Mouse (Mus musculus) intestine, postnatal 0 days (tissue): ENCODE data around the gene Hist3h2ba. TPM values are rescaled to one million over a fixed set of nuclear protein-coding genes. Genes with fewer than 3 reads are reported as not detected.

ENCODE experiments used
- ATAC-seq: fragments of 200-750 bp; cut with Nextera tagmentation; 2 replicates; pipeline ENCODE4 v1.8.0; 2017; ENCODE audit warnings: mild to moderate bottlenecking, moderate TSS enrichment, moderate library complexity
- H3K27ac ChIP-seq: fragments of 300-500 bp; sonication (generic); 2 replicates; pipeline ENCODE4 v1.5.1; 2014; ENCODE audit warnings: mild to moderate bottlenecking, low read depth, low read length, moderate library complexity
- H3K27me3 ChIP-seq: fragments of 300-500 bp; sonication (generic); replicated peaks from 2 replicates; pipeline ENCODE4 v1.6.1; 2014; ENCODE audit warnings: low read length, mixed read lengths; ENCODE audit not compliant: control insufficient read depth, insufficient read depth
- H3K36me3 ChIP-seq: fragments of 300-500 bp; sonication (generic); 2 replicates; pipeline ENCODE4 v1.6.1; 2014; ENCODE audit warnings: mild to moderate bottlenecking, moderate library complexity; ENCODE audit not compliant: control insufficient read depth, insufficient read depth
- H3K4me1 ChIP-seq: fragments of 300-500 bp; sonication (generic); replicated peaks from 2 replicates; pipeline ENCODE4 v1.6.1; 2014; ENCODE audit warnings: antibody characterized with exemption, low read length, mixed read lengths; ENCODE audit not compliant: control insufficient read depth, insufficient read depth
- H3K4me2 ChIP-seq: fragments of 300-500 bp; sonication (generic); replicated peaks from 2 replicates; pipeline ENCODE4 v1.6.1; 2014; ENCODE audit warnings: low read depth, mild to moderate bottlenecking, moderate library complexity
- H3K4me3 ChIP-seq: fragments of 300-500 bp; sonication (generic); 2 replicates; pipeline ENCODE4 v1.5.1; 2014; ENCODE audit warnings: low read depth, low read length
- H3K9ac ChIP-seq: fragments of 300-500 bp; sonication (generic); 2 replicates; pipeline ENCODE4 v1.6.1; 2014; ENCODE audit warnings: mild to moderate bottlenecking, low read depth, low read length
- H3K9me3 ChIP-seq: fragments of 300-500 bp; sonication (generic); 2 replicates; pipeline ENCODE4 v1.6.1; 2016; ENCODE audit warnings: mixed run types; ENCODE audit not compliant: control insufficient read depth
- CTCF ChIP-seq: sonication (generic); IDR thresholded peaks from 2 replicates; pipeline ENCODE4 v1.5.1; 2016; ENCODE audit warnings: low read depth, mild to moderate bottlenecking, control low read depth, antibody characterized with exemption, moderate library complexity
- WGBS: fragments of 180-500 bp; shearing (Covaris S2); extraction: QIAGEN DNeasy Blood & Tissue Kit; methylation state at CpG from one replicate; pipeline ENCODE4 v1.1.7; 2014; 5-methylcytosine and 5-hydroxymethylcytosine counted together
- polyA plus RNA-seq: library from polyadenylated mRNA; unstranded; fragments of >200 nt; fragmentation: Nextera tagmentation; extraction: Ambion mirVana; gene quantifications from 2 replicates; pipeline ENCODE4 v1.2.1, GENCODE M21; 2015

The Hist3h2ba gene
- polyA plus RNA-seq, 1 experiment from 2014 or later: 6.9 TPM

DNA sequence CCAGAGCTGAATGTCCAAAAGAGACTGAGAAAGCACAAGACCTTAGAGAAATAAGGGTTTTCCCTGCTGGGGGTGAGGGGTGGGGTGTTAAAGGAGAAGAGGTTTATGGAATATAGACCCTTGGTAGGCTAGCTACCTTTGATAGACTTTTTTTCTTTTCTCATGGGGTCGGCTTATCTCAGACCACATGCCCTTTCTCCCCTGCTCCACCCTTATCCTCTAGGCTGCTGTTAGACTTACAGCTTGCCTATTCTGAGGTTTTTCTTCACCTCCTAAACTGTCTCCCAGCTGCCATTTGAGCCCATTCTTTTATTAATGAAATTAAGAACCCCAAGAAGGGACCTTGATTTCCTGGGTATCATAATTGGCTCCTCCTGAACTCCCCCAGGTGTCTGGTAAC is 34.9 kb upstream of the Hist3h2ba start:
- Histone ChIP-seq H3K9ac (no peak overlapping the region), H3K4me2 (no peak overlapping the region), H3K27ac (no peak overlapping the region), H3K27me3 (no peaks in the 10 kb centered on the region), H3K9me3 (no peaks in the 10 kb centered on the region), H3K36me3 (no peaks in the 10 kb centered on the region), H3K4me1 (no peaks in the 10 kb centered on the region; the same call in 1 of the 2 replicates), H3K4me3 (no peak overlapping the region)
- 15% methylated on average over 1 of the region's 1 CpGs for WGBS
- no peak for ATAC-seq
- TF ChIP-seq CTCF: no peak

DNA sequence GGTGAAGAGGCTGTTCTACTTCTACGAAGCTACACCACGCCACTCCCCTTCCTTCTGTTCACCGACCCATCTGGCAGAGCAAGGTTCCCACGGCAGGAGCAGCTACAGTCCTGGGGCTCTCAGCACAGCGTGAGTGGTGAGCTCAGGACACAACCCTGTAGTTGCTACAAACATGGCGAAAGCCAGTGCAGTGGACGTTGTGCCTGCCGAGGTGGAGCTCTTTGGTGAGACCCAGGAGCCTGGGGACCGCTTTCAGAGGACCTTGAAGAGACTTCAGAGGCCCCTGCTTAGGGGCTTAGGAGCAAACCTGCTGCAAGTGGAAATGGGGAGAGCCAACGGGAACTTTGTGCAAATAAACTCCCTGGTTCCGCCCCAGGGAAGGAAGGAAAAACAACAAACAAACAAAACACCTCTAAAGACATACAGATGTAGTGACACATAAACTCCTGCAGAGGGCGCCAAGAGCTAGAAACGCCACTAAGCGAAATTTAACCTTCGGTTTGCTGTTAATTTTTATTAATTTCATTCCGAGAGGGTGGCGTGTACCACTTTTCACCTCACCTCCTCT is 34.2 kb upstream of the Hist3h2ba start:
- Histone ChIP-seq H3K36me3 (no peaks in the 10 kb centered on the region), H3K4me1 (no peaks in the 10 kb centered on the region; the same call in 1 of the 2 replicates), H3K4me3 (peak overlapping the region; percentile 27), H3K27me3 (no peaks in the 10 kb centered on the region), H3K9me3 (no peaks in the 10 kb centered on the region), H3K27ac (no peak overlapping the region), H3K4me2 (peak overlapping the region; percentile 81), H3K9ac (peak overlapping the region; percentile 50; the same call in 1 of the 2 replicates)
- ATAC-seq: no peak
- peak; percentile 79 for TF ChIP-seq CTCF
- WGBS: 7% methylated on average over 17 of the region's 17 CpGs

- 0 out of 2 replicates have a peak, but pooled peaks have one; percentile 9 for ATAC-seq
Observed at GRCm38 (mm10) chr11:58916879-58917744, 31.6 kb upstream of the Hist3h2ba start.

GRCm38 (mm10) chr11:58917745-58918366 is 30.9 kb upstream of the Hist3h2ba start, which contains the start of gene Btnl10:
TSS of gene Btnl10 (plus strand) at chr11:58917908.
- Histone ChIP-seq H3K36me3 (no peaks in the 10 kb centered on the region), H3K27me3 (no peaks in the 10 kb centered on the region), H3K4me2 (no peak within 1 kb of the TSS), H3K27ac (no peak within 1 kb of the TSS), H3K4me1 (no peaks in the 10 kb centered on the region; the same call in 1 of the 2 replicates), H3K9ac (no peak within 1 kb of the TSS), H3K4me3 (no peak within 1 kb of the TSS), H3K9me3 (no peaks in the 10 kb centered on the region)
- 76% methylated on average over 12 of the region's 12 CpGs for WGBS
- TF ChIP-seq CTCF: no peak
- ATAC-seq: no peak

More at GRCm38 (mm10) chr11:58916879-58917744, 31.6 kb upstream of the Hist3h2ba start:
- H3K9ac ChIP-seq: no peak overlapping the region
- no peak overlapping the region for H3K4me3 ChIP-seq
- H3K27ac ChIP-seq: no peak overlapping the region
- whole genome bisulfite sequencing: 55% methylated on average over 14 of the region's 14 CpGs
- H3K4me2 ChIP-seq: no peak overlapping the region
- no peaks in the 10 kb centered on the region for H3K36me3 ChIP-seq
- H3K27me3 ChIP-seq: no peaks in the 10 kb centered on the region
- no peaks in the 10 kb centered on the region; the same call in 1 of the 2 replicates for H3K4me1 ChIP-seq
- no peaks in the 10 kb centered on the region for H3K9me3 ChIP-seq
- TF ChIP-seq CTCF: peak; percentile 73

GRCm38 (mm10) chr11:58918759-58919158 is 30.0 kb upstream of the Hist3h2ba start:
- H3K9me3 ChIP-seq: no peaks in the 10 kb centered on the region
- H3K4me2 ChIP-seq: no peak overlapping the region
- H3K27me3 ChIP-seq: no peaks in the 10 kb centered on the region
- H3K36me3 ChIP-seq: no peaks in the 10 kb centered on the region
- H3K9ac ChIP-seq: no peak overlapping the region
- no peak overlapping the region for H3K4me3 ChIP-seq
- TF ChIP-seq CTCF: no peak
- H3K27ac ChIP-seq: no peak overlapping the region
- WGBS: 69% methylated on average over 5 of the region's 5 CpGs
- no peak for ATAC-seq
- no peaks in the 10 kb centered on the region; the same call in 1 of the 2 replicates for H3K4me1 ChIP-seq

DNA sequence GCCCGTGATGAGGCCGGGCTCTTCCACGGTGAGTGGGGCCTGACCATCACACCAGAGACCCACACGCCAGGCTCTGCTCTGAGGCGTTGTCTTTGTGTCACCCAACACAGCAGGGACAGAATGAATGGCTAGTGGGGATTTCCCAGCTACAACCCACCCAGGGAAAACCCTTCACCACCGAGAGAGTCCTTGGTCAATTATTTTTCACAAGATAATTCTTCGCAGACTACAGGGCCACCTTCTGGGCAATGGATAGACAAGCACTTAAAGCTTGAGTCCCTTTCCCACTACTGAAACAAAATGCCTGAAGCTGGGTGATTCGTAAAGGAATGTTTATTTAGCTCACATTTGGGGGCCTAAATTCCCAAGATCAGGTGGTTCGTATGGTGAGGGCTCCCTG is 26.3 kb upstream of the Hist3h2ba start:
- no peaks in the 10 kb centered on the region for H3K9me3 ChIP-seq
- H3K36me3 ChIP-seq: no peaks in the 10 kb centered on the region
- ATAC-seq: no peak
- no peak overlapping the region for H3K27ac ChIP-seq
- TF ChIP-seq CTCF: 0 out of 2 replicates have a peak, but pooled peaks have one; percentile 16
- H3K9ac ChIP-seq: no peak overlapping the region
- H3K4me2 ChIP-seq: no peak overlapping the region
- H3K4me3 ChIP-seq: no peak overlapping the region
- H3K27me3 ChIP-seq: no peaks in the 10 kb centered on the region
- no peaks in the 10 kb centered on the region for H3K4me1 ChIP-seq
- WGBS: 77% methylated on average over 9 of the region's 9 CpGs
